Mouse (Mus musculus) liver, postnatal 0 days (tissue): ENCODE results near the gene Gm9964. TPM values are rescaled to one million over a fixed set of nuclear protein-coding genes. Genes with fewer than 3 reads are reported as not detected.
A peak's percentile ranks its signal among the peaks of the same experiment; 100 is the strongest.

Source experiments
- ATAC-seq: fragments of 200-750 bp; cut with Nextera tagmentation; 2 replicates; pipeline ENCODE4 v1.8.0; 2017; ENCODE audit warnings: mild to moderate bottlenecking, moderate library complexity
- DNase-seq: peaks from one replicate; pipeline ENCODE4 v3.0.0-alpha.2; 2016
- H3K27ac ChIP-seq: fragments of 300-500 bp; sonication (generic); 2 replicates; pipeline ENCODE4 v1.5.1; 2014; ENCODE audit warnings: antibody characterized with exemption, moderate library complexity, mild to moderate bottlenecking, low read depth
- H3K27me3 ChIP-seq: fragments of 300-500 bp; sonication (generic); 2 replicates; pipeline ENCODE4 v1.6.1; 2014; ENCODE audit warnings: low read length, control low read depth, mixed read lengths; ENCODE audit not compliant: insufficient read depth
- H3K36me3 ChIP-seq: fragments of 300-500 bp; sonication (generic); replicated peaks from 2 replicates; pipeline ENCODE4 v1.6.1; 2014; ENCODE audit warnings: mild to moderate bottlenecking, control low read depth, low read length, moderate library complexity, mixed read lengths; ENCODE audit not compliant: insufficient read depth
- H3K4me1 ChIP-seq: fragments of 300-500 bp; sonication (generic); 2 replicates; pipeline ENCODE4 v1.6.1; 2014; ENCODE audit warnings: antibody characterized with exemption, mild to moderate bottlenecking, control low read depth; ENCODE audit not compliant: insufficient read depth
- H3K4me2 ChIP-seq: fragments of 300-500 bp; sonication (generic); 2 replicates; pipeline ENCODE4 v1.6.1; 2014; ENCODE audit warnings: low read depth, mild to moderate bottlenecking, low read length, moderate library complexity, mixed read lengths
- H3K4me3 ChIP-seq: fragments of 300-500 bp; sonication (generic); 2 replicates; pipeline ENCODE4 v1.5.1; 2014; ENCODE audit warnings: low read depth, low read length
- H3K9ac ChIP-seq: fragments of 300-500 bp; sonication (generic); replicated peaks from 2 replicates; pipeline ENCODE4 v1.6.1; 2014; ENCODE audit warnings: mild to moderate bottlenecking, moderate library complexity
- H3K9me3 ChIP-seq: fragments of 300-500 bp; sonication (generic); 2 replicates; pipeline ENCODE4 v1.6.1; 2016; ENCODE audit warnings: mild to moderate bottlenecking, control low read depth, low read length, mixed read lengths
- CTCF ChIP-seq: sonication (generic); IDR thresholded peaks from 2 replicates; pipeline ENCODE4 v1.5.1; 2016; ENCODE audit warnings: antibody characterized with exemption, low read depth
- EP300 ChIP-seq: IDR thresholded peaks from 2 replicates; pipeline ENCODE4 v1.6.1; 2016; ENCODE audit warnings: antibody characterized with exemption, low read depth, mild to moderate bottlenecking
- WGBS: fragments of 180-500 bp; shearing (Covaris S2); extraction: QIAGEN DNeasy Blood & Tissue Kit; methylation state at CpG from one replicate; pipeline ENCODE4 v1.1.7; 2014; ENCODE audit not compliant: insufficient replicate concordance; 5-methylcytosine and 5-hydroxymethylcytosine counted together
- polyA plus RNA-seq: library from polyadenylated mRNA; unstranded; fragments of >200 nt; fragmentation: Nextera tagmentation; extraction: Ambion mirVana; gene quantifications from 2 replicates; pipeline ENCODE4 v1.2.1, GENCODE M21; 2015

The Gm9964 gene
- polyA plus RNA-seq, 1 experiment from 2014 or later: not detected

DNA sequence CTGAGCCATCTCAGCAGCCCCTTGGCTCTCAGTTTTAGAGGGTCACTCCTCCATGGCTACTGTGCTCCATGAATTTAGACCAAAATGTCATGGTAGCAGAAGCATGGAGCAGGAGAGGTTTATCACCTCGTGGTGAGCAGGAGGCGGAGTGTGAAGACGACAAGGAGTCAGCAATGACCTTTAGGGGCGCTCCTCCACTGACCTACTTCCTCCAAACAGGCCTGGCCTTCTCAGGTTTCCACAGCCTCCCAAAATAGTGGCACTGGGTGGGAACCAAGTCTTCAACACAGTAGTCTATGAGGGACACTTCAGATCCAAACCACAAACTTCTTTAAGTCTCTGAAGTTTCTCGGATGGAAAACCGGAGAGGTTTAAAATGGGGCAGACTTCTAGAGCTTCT lies 38.0 kb downstream of the Gm9964 start:
- H3K4me3 ChIP-seq: no peak overlapping the region
- H3K4me2 ChIP-seq: no peak overlapping the region
- H3K4me1 ChIP-seq: peaks cover 10% of the 10 kb centered on the region
- ATAC-seq (no peak), DNase-seq (no peak)
- H3K9me3 ChIP-seq: no peaks in the 10 kb centered on the region
- H3K36me3 ChIP-seq: no peaks in the 10 kb centered on the region
- no peak overlapping the region for H3K9ac ChIP-seq
- no peak for TF ChIP-seq EP300
- no peak for TF ChIP-seq CTCF
- 60% methylated on average over 6 of the region's 6 CpGs for WGBS
- H3K27me3 ChIP-seq: no peaks in the 10 kb centered on the region
- H3K27ac ChIP-seq: no peak overlapping the region

DNA sequence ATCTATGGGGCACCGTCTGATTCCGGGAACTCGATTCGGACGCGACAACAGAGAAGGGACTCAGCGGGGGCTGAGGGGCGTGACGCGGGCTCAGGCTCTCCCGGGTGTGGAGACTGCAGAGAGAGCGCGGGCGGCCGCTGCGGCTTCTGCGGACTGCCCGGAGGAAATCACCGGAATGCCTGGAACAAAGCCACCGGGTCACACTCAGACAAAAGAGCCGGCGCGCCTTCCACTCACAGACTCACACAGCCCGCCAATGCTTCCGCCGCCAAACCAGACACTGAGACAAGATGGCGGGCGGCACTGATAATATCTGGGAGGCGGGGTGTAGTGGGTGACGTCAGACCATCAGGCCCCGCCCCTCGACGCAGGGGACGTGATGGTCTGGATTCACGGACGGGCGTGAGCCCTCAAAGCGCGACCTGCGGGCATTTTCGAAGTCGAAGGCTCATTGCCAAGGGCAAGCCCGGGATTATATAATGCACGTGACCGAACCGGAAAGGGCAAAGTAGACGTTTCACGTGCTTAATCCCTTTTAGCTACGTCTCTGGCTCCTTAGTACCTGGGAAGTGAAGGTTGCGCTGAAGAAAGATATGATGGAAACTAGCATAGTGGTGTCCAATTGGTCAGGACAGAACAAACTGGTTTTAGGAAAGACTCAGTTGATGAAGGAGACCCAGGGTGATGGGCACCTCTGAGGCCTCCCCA lies 42.2 kb downstream of the Gm9964 start, which contains the start of gene Wsb1:
Wsb1 (minus strand) TSS at position 281 of the 708 bp plus-strand sequence.
- DNase-seq: peak; percentile 96
- Histone ChIP-seq H3K9ac (peak within 1 kb of the TSS; percentile 95), H3K4me2 (peak within 1 kb of the TSS; percentile 94), H3K27ac (peak within 1 kb of the TSS; percentile 96), H3K4me3 (peak within 1 kb of the TSS; percentile 98), H3K27me3 (no peaks in the 10 kb centered on the region), H3K9me3 (no peaks in the 10 kb centered on the region), H3K4me1 (peaks cover 26% of the 10 kb centered on the region), H3K36me3 (peaks cover 18% of the 10 kb centered on the region)
- TF ChIP-seq EP300 (no peak), CTCF (no peak)
- peak; percentile 93 for ATAC-seq
- WGBS: 2% methylated on average over 50 of the region's 50 CpGs

DNA sequence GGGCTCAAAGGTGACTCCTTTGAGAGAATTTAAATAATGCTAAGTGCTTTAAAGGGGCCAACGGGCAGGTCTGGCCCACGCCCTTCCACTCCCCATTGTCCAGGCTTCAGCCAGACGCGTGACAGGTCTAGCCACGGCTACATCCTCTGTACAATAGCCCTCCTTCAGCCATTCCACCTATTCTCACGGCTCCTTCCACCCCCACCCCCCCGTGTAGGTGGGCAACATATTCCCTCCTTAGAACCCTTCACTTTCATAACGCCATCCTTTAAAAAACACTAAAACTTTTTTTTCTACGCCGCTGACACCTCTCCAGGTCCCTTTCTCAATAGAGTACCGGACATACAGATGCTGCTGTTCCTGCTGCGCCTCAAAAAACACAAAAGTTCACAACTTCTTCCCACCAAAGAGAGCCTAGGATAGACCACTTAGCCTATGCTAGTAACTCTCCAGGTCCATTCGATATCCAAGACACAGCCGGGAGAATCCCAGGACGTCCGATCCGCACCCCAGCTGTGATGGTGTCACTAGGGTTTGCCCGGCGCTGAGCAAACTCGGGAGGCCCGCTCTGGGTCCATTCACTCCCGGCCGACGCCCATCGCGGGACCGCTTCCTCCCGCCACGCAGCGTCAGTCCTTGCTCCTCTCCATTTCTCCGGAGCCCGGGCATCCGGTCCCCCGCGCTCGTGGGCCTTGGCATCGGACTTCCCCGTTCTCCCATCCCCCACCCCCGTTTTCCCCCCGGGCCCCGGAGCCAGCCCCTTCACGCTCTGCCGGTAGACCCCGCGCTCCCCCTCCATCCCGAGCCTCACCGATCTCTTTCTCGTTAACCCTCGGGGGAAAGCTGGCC lies 42.9 kb downstream of the Gm9964 start:
- Histone ChIP-seq H3K27ac (peak overlapping the region; percentile 96), H3K4me2 (peak overlapping the region; percentile 94), H3K36me3 (peaks cover 22% of the 10 kb centered on the region), H3K27me3 (no peaks in the 10 kb centered on the region), H3K4me3 (peak overlapping the region; percentile 98), H3K4me1 (peaks cover 26% of the 10 kb centered on the region), H3K9ac (peak overlapping the region; percentile 95), H3K9me3 (no peaks in the 10 kb centered on the region)
- TF ChIP-seq CTCF (no peak), EP300 (no peak)
- DNase-seq (peak; percentile 75), ATAC-seq (peak; percentile 69)
- 1% methylated on average over 49 of the region's 49 CpGs for WGBS

DNA sequence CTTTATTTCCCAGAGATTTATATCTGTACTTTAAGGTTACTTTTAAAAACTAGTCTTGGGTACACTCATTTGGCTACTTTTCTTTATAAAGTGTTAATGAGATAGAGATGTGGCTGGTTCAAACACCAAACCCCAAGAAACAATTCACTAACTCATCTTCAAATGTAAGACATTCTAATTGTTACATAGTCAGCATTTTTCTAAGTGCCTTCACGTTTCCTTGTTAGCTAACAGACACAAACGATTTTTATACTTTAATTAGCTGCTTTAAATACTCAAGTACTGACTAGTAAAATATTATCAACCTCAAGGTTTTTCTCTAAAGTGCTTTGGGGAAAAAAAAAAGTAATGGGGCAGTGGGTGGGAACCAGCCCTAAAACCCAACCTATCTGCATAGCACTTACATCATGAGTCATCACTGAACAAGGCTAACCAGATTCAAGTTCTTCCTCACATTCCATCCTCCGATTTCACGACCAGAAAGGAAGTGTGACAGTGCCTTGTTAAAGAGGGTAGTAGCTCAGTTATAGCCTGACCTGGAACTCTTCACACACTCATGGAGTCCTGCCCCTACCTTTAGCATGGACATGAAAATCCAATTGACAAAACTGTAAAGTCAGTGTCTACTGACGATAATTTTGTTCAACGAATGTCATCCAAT lies 43.7 kb downstream of the Gm9964 start:
- H3K27ac ChIP-seq: peak overlapping the region; percentile 96
- no peak for ATAC-seq

More for the DNA sequence above, 43.7 kb downstream of the Gm9964 start:
- Histone ChIP-seq H3K27me3 (no peaks in the 10 kb centered on the region), H3K4me3 (peak overlapping the region; percentile 98), H3K4me1 (peaks cover 26% of the 10 kb centered on the region), H3K4me2 (peak overlapping the region; percentile 94), H3K9ac (peak overlapping the region; percentile 95), H3K36me3 (peaks cover 27% of the 10 kb centered on the region), H3K9me3 (no peaks in the 10 kb centered on the region)
- no peak for DNase-seq
- 16% methylated on average over 6 of the region's 6 CpGs for WGBS
- TF ChIP-seq CTCF (no peak), EP300 (no peak)

Other genes with a start within 250 kb of the Gm9964 start
- 0.81 and 1.0 TPM in 2 replicates for gene Ksr1, start 150.5 kb downstream of the Gm9964 start, polyA plus RNA-seq
- gene Wsb1, start 42.2 kb downstream of the Gm9964 start, polyA plus RNA-seq: 23.3 and 26.3 TPM in 2 replicates
- gene Nf1, start 42.8 kb upstream of the Gm9964 start, polyA plus RNA-seq: 2.7 and 2.8 TPM in 2 replicates
- 0.05 and 0.09 TPM in 2 replicates for gene Omg, start 207.2 kb upstream of the Gm9964 start, polyA plus RNA-seq
- gene Evi2b, start 226.9 kb upstream of the Gm9964 start, polyA plus RNA-seq: 7.7 and 7.9 TPM in 2 replicates
- 0.76 and 0.99 TPM in 2 replicates for gene Evi2, start 233.7 kb upstream of the Gm9964 start, polyA plus RNA-seq
- gene Evi2a, start 233.7 kb upstream of the Gm9964 start, polyA plus RNA-seq: 6.7 and 7.2 TPM in 2 replicates